Mouse (Mus musculus): ENCODE results near the gene Fam129c.

The Fam129c gene

DNA sequence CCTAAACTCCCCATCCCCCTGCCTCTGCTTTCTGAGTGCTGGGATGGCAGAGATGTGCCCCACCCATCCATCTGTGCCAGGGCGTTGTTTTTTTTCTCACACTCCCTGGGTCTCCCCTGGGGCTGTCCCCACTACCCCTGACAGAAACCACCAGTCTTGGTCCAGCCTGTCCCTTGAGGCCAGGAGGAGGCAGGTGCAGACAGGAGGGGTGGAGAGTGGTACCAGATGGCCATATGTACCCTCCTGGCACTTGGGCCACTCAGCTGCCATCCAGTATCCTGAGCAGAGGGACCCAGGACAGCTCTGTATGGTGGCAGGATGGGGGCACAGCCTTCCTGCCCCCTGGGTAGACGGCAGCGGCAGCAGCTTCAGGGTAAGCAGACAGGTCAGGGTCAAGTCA, at the start of gene Fam129c:
Fam129c (plus strand) TSS at position 198 of the 400 bp plus-strand sequence.
- no peak for DNase-seq (ENCODE audit: low spot score)

DNA sequence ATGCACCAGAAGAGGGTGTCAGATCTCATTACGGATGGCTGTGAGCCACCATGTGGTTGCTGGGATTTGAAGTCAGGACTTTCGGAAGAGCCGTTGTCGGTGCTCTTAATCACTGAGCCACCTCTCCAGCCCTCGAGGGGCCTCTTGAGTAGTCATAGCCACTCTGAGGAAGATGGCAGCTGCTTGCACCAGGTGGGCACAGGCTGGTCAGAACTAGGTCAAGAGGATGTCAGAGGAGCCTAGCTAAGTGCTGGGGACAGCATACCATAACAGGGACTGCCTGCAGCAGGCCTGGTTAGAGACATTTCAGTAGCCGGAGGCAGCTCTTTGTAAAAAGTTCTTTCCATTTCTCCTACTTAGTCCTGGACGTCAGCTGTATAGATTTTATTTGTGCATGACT, 46.7 kb upstream of the Fam129c start:
- no peak for DNase-seq (ENCODE audit: low spot score)

- no peak for DNase-seq (ENCODE audit: low spot score)
Observed at GRCm38 (mm10) chr8:71552770-71553169, 44.7 kb upstream of the Fam129c start.

- no peak for DNase-seq (ENCODE audit: low spot score)
Observed at GRCm38 (mm10) chr8:71554001-71554400, 43.4 kb upstream of the Fam129c start.

GRCm38 (mm10) chr8:71554644-71555043, 42.8 kb upstream of the Fam129c start:
- DNase-seq (ENCODE audit: low spot score): no peak

- no peak for DNase-seq (ENCODE audit: low spot score)
Observed at GRCm38 (mm10) chr8:71558071-71558957, 39.1 kb upstream of the Fam129c start, which contains the start of gene Tmem221. Gene Tmem221, minus strand, starts transcription at chr8:71558871.

DNA sequence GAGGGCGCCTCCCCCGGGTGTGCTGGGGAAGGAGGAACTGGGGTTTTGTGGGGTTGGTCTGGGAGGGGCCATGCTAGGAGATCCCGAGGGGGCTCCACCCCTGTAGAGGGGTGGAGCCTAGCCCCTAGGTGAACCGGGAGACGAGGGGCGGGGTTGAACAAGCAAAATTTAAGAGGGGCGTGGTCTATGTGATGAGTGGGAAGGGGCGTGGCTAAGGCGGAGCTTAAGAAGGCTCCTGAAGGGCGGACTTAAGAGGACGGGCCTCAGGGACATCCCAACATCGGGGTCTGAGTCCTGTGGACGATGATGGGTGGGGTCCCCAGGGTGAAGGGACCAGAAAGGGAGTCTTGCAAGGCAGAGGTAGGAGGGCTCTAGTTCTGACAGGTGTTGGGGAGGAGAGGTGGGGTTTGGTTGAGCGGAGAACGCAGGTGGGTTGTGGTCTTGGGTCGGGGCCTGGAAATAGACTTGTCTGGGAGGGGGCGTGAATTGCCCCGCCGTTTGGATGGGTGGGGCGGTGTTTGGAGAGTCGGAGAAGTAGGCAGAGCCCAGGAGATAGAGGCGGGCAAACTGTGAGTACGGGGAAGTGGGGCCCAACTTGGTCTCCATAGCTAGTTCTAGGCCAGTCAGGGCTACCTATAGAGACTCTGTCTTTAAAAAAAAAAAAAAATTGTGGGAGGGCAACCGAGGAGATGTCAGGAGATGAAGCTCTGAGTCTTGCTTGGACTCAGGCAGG, 38.3 kb upstream of the Fam129c start:
- DNase-seq (ENCODE audit: low spot score): no peak

DNA sequence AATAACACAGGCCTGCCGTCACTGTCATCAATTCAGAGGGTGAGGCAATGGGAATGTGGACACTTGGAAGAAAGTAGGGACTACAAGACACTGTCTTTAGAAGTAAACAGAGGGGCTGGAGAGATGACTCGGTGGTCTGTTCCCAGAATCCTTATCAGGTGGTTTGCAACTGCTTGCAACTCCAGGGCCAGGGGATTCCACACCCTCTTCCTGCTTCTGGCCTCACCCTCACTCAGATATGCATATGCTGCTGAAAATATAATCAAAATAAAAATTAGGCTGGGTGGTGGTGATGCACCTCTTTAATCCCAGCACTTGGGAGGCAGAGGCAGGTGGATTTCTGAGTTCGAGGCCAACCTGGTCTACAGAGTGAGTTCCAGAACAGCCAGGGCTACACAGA, 37.4 kb upstream of the Fam129c start:
- DNase-seq (ENCODE audit: low spot score): no peak

DNA sequence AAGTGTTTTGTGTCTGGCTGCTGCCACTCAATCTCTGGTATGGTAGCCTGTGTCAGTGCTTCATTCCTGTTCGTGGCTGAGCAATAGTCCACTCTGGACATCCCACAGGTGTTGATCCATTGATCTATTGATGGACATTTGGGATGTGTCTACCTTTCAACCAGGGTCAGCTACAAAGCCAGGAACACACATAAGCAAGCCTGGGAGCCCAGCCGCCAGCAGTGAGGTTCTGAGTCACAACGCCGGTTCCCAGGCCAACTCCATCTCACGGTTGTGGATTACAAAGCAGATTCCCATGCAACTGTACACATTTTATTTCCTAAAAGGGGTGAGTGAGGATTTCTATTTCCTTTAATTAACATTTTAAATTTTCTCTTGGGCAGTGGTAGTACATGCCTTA, 36.7 kb upstream of the Fam129c start:
- DNase-seq (ENCODE audit: low spot score): no peak

DNA sequence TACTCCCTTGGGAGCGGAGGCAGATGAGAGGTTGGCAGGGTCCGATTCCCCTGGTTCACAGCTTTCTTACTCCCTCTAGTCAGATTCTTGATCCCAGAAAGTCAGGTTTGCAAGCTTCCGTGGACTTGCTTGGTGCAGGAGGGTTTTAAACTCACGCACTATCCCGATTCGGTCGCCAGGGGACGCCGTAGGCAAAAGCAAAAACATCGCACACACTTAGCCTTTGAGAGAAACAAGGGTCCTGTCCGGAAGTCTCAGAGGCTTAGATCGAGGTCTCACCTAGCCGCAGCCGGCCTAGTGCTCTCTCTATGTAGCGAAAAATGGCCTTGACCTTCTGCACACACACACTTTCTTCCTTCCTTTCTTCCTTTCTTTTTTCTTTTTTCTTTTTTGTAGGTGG, 36.0 kb upstream of the Fam129c start:
- DNase-seq (ENCODE audit: low spot score): no peak

DNA sequence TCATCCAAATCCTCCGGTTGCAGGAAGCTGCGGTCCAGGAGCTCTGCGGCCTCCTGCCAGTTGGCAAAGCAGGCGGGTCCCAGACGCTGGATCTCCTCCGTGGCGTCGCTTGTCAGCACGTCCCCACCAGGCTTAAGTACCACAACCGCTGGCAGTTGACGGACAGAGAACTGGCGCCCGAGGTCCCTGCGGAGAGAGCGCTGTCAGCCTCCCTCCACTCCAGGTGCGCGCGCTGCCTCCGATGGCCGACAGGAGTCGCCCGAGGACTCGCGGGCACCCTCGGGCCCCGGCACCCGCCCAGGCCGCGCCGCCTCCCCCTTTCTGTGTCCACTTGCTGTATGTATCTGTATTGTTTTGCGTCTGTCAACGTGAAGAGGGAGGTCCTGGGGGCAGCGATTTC, 34.7 kb upstream of the Fam129c start:
- DNase-seq (ENCODE audit: low spot score): no peak

- DNase-seq (ENCODE audit: low spot score): no peak
Observed at GRCm38 (mm10) chr8:71563992-71564391, 33.5 kb upstream of the Fam129c start.

GRCm38 (mm10) chr8:71566501-71566900, 30.9 kb upstream of the Fam129c start, which contains the start of gene Nxnl1:
Gene Nxnl1, minus strand, starts transcription at chr8:71566601.
- DNase-seq (ENCODE audit: low spot score): no peak

- DNase-seq (ENCODE audit: low spot score): no peak
Observed at GRCm38 (mm10) chr8:71567587-71567986, 29.9 kb upstream of the Fam129c start.

DNA sequence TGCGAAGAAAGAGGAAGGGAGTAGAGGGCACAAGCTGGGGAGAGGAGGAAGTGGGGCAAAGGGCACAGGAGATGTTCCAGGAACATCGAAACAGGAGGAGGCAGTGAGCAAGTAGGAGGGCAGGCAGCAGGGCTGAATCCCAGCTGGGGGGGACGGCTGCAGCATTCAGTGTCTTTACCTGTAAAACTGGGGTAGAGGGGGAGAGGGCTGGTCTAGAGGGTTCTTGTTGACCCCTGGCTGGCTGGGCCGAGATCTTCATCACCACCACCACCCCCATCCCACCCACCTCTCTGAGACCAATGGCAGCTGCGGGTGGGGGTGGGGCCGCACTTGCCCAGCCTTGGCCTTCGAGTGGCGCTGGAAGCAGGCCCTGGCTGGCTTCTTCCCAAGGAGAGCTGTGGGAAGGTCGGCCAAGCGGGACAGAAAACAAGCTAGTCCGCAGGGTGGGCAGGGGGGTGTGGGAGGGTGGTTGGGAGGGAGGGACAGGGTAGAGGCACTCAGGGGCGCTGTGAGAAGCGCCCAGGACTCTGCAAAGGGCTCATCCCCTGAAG, 29.0 kb upstream of the Fam129c start, which contains the start of gene Slc27a1:
Slc27a1 (plus strand) TSS at position 496 of the 551 bp plus-strand sequence.
- no peak for DNase-seq (ENCODE audit: low spot score)

DNA sequence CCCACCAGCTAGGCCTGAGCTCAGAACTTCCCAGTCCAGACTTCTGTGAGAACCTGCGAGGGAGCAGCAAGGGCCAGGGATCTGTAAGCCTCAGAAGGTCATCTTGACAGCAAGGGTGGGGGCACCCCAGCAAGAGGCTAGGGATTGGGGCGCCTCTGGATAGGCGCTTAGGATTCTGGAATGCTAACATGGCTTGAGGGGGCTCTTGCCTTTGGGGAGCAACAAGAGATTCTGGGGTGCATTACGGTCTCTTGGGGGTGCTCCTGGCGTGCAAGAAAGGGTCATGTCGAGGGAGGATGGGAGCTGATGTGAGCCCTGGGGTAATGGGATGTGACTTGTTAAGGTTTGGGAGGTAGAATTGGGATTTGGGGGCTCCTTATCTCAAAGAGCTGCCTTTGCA, 28.5 kb upstream of the Fam129c start:
- no peak for DNase-seq (ENCODE audit: low spot score)

DNA sequence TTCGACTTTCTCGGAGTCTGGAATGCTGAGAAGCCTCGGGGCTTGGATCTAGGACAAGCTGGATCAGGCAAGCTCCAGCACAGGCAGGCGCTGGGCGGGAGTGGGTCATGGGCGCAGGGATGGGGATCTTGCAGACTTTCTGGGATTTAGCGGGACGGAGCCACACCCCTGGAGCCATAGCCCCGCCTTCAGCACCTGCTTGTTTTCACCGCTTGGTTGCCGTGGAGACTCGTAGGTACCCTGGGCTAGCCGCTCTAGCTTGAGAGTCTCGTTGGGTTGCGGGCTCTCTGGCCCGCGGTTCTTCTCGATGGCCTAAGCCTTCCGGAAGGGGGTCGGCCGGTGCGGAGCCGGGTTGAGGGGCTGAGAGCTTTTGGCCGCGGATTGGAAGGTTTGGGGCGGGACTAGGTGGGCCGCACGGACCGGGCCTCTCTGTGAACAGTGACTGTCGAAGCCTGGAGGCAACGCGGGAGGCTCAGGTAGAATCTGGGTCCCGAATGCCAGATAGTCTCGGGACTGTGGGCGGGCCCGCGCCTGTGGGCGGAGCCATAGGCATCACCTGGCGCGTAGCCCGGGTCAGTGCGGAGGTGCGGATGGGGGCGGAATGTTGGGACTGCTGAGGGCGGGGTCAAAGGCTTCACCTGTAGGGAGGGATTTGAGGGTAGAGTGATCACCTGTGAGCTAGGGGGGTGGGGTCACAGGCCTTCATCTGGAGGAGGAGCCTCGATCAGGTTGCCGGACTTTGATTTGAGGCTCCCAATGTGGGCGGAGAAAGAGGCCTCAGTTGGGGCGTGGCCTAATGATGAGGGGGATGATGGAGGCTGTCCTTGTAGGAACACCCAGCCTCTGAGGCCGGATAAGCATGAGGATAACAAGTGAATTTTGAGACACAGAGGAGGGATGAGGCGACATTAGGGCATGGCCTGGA, 27.8 kb upstream of the Fam129c start:
- peak; percentile 69 for DNase-seq (ENCODE audit: low spot score)

GRCm38 (mm10) chr8:71570291-71570954, 27.0 kb upstream of the Fam129c start:
- DNase-seq (ENCODE audit: low spot score): peak; percentile 94

DNA sequence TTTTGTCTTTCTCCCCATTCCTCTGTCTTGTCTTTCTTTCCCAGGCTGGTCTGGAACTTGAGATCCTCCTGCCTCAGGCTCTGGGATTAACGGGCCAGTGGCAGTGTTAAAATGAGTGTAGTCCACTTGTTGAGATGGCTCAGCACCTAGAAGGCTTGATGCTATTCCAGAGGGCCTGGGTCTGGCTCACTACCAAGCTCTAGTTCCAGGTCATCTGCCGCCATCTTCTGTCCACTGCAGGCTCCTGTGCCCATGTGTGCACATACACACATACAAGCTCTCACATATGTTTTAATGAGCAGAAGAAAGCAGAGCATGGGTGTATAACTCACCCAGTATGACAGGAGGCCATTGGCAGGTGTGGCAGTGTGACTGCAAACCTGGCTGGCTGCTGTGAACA, 25.4 kb upstream of the Fam129c start:
- DNase-seq (ENCODE audit: low spot score): no peak

GRCm38 (mm10) chr8:71572847-71573633, 24.4 kb upstream of the Fam129c start:
- DNase-seq (ENCODE audit: low spot score): no peak

Data from layer of hippocampus, adult 9-10 months (tissue).